Comparison of ENCODE assay signal across 10 mouse cellular contexts in the genomic region with DNA sequence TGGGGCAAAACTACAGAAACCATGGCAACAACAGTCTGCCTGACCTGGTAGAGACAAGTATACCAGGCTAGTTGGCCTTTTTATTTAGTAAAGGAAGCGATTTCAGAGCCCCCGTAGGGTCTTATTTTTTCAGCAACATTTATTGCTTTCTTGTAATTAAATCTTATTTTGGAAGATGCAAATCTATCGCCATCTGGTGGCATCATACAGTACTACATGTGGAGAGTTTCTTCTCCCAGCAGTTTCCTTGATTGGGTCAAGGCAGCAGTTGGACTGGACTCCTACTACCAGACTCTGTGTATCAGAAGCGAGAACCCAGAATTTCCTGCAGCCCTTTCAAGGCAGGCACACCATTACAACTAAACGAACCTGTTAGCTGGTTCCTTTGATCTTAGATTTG. TPM values are rescaled to one million over a fixed set of nuclear protein-coding genes. Genes with fewer than 3 reads are reported as not detected.
A peak's percentile ranks its signal among the peaks of the same experiment; 100 is the strongest.
DNase-seq lines count a peak whose midpoint lies in the region; ATAC-seq and TF ChIP-seq lines count a peak whose summit lies in the region.
"Had no signal": no experiment of that assay in that cellular context is flagged by ENCODE, and none has a peak within 500 bp of the region (broad histone marks: within the 10 kb centered on the region; RNA-seq: fewer than 3 reads in every experiment).

No protein-coding gene starts in this region.

- no peaks in the 10 kb centered on the region for H3K36me3 ChIP-seq in midbrain, embryonic 10.5 days
- no peaks in the 10 kb centered on the region for H3K36me3 ChIP-seq in midbrain, embryonic 13.5 days
- no peaks in the 10 kb centered on the region for H3K36me3 ChIP-seq in limb, embryonic 11.5 days (ENCODE audit: control insufficient read depth, insufficient read depth, low read length)
- H3K36me3 ChIP-seq: heart, embryonic 13.5 days; neural tube, embryonic 13.5 days had no signal

- no peaks in the 10 kb centered on the region for H3K9me3 ChIP-seq in midbrain, embryonic 10.5 days (replicated peaks)
- H3K9me3 ChIP-seq in midbrain, embryonic 13.5 days, result no peaks in the 10 kb centered on the region
- H3K9me3 ChIP-seq in limb, embryonic 11.5 days (ENCODE audit: control insufficient read depth, low read length), result no peaks in the 10 kb centered on the region
- H3K9me3 ChIP-seq: heart, embryonic 13.5 days; neural tube, embryonic 13.5 days had no signal

- H3K9ac ChIP-seq in midbrain, embryonic 13.5 days (replicated peaks), result no peak overlapping the region
- H3K9ac ChIP-seq in limb, embryonic 11.5 days (ENCODE audit: low read length), result no peak overlapping the region
- H3K9ac ChIP-seq: heart, embryonic 13.5 days; neural tube, embryonic 13.5 days had no signal

- WGBS in midbrain, embryonic 10.5 days, result 24% methylated on average over 5 of the region's 5 CpGs
- 18% methylated on average over 5 of the region's 5 CpGs for WGBS in midbrain, embryonic 13.5 days
- WGBS in cerebellum, adult 2 months, result 3% methylated on average over 5 of the region's 5 CpGs
- WGBS in limb, embryonic 11.5 days, result 12% methylated on average over 5 of the region's 5 CpGs

- no peaks in the 10 kb centered on the region for H3K4me1 ChIP-seq in midbrain, embryonic 10.5 days
- H3K4me1 ChIP-seq in midbrain, embryonic 13.5 days (replicated peaks), result no peaks in the 10 kb centered on the region
- no peaks in the 10 kb centered on the region for H3K4me1 ChIP-seq in cerebellum, adult 2 months (ENCODE audit: control insufficient read depth, insufficient read depth, low read length)
- no peaks in the 10 kb centered on the region for H3K4me1 ChIP-seq in limb, embryonic 11.5 days (ENCODE audit: control insufficient read depth, insufficient read depth, low read length)
- H3K4me1 ChIP-seq: heart, embryonic 13.5 days had no signal

- ATAC-seq in midbrain, embryonic 13.5 days, result no peak
- no peak for ATAC-seq in limb, embryonic 11.5 days (ENCODE audit: insufficient number of reproducible peaks, low FRiP score, low TSS enrichment, low read depth)

- peak; percentile 43 for DNase-seq in adrenal gland, adult 2 months
- DNase-seq in adrenal gland, postnatal 4 days (ENCODE audit: low spot score in 2 of 2), result no peak
- DNase-seq in midbrain, embryonic 10.5 days (ENCODE audit: low spot score), result peak; percentile 27
- DNase-seq in cerebellum, adult 2 months, result peak; percentile 37 to 50
- DNase-seq in kidney, adult 8-10 months, result peak; percentile 28 to 49
- peak; percentile 60 for DNase-seq in limb, embryonic 11.5 days (ENCODE audit: low spot score)
- DNase-seq in skeletal muscle tissue, adult 2 months (ENCODE audit: low read depth, low spot score), result peak; percentile 25

- no peak overlapping the region for H3K4me2 ChIP-seq in midbrain, embryonic 13.5 days (replicated peaks)
- H3K4me2 ChIP-seq in limb, embryonic 11.5 days (ENCODE audit: low read depth, severe bottlenecking), result no peak overlapping the region
- H3K4me2 ChIP-seq: heart, embryonic 13.5 days; neural tube, embryonic 13.5 days had no signal

- no peak overlapping the region for H3K27ac ChIP-seq in midbrain, embryonic 10.5 days (replicated peaks)
- H3K27ac ChIP-seq in midbrain, embryonic 13.5 days, result no peak overlapping the region
- H3K27ac ChIP-seq in cerebellum, adult 2 months (ENCODE audit: insufficient read depth, low read length), result no peak overlapping the region
- H3K27ac ChIP-seq in limb, embryonic 11.5 days (replicated peaks; ENCODE audit: low read depth, low read length), result no peak overlapping the region
- H3K27ac ChIP-seq: heart, embryonic 13.5 days; neural tube, embryonic 13.5 days had no signal

- TF ChIP-seq POLR2A in cerebellum, adult 2 months (IDR thresholded peaks at IDR 0.05; ENCODE audit: borderline replicate concordance, insufficient read depth, low read length), result no peak

- no peak overlapping the region for H3K4me3 ChIP-seq in midbrain, embryonic 10.5 days
- H3K4me3 ChIP-seq in midbrain, embryonic 13.5 days (replicated peaks), result no peak overlapping the region
- no peak overlapping the region for H3K4me3 ChIP-seq in cerebellum, adult 2 months (replicated peaks; ENCODE audit: insufficient read depth, low read depth, low read length)
- H3K4me3 ChIP-seq in limb, embryonic 11.5 days (ENCODE audit: low read depth, low read length), result no peak overlapping the region
- H3K4me3 ChIP-seq: heart, embryonic 13.5 days; neural tube, embryonic 13.5 days had no signal

- TF ChIP-seq CTCF in cerebellum, adult 2 months (IDR thresholded peaks at IDR 0.05; ENCODE audit: borderline replicate concordance, insufficient read depth, low read depth, low read length), result peak; percentile 50; the same call in 1 of the 2 replicates

- H3K27me3 ChIP-seq in midbrain, embryonic 10.5 days (ENCODE audit: low read depth, poor library complexity, severe bottlenecking), result no peaks in the 10 kb centered on the region
- H3K27me3 ChIP-seq in midbrain, embryonic 13.5 days, result no peaks in the 10 kb centered on the region
- no peaks in the 10 kb centered on the region for H3K27me3 ChIP-seq in cerebellum, adult 2 months (ENCODE audit: control insufficient read depth, insufficient read depth, low read length)
- H3K27me3 ChIP-seq in limb, embryonic 11.5 days (ENCODE audit: control insufficient read depth, insufficient read depth, low read length), result no peaks in the 10 kb centered on the region

RNA-seq across cellular contexts. Expression of a gene that starts 3.2 kb away (rescaled TPM):
- total RNA-seq in adrenal gland, adult 2 months (2021), result under 1 TPM; 0.55 to 0.92 TPM
- polyA plus RNA-seq in adrenal gland, adult 2 months (2012; rRNA removed), result 3.5 and 3.7 TPM in 2 replicates
- total RNA-seq in adrenal gland, postnatal 4 days (2021), result under 1 TPM; 0.17 to 0.31 TPM
- polyA plus RNA-seq in midbrain, embryonic 10.5 days (2016; fragmentation: Nextera tagmentation; extraction: Ambion mirVana), result 0.09 TPM in 1 of 2 replicates, not detected in the other
- polyA plus RNA-seq in midbrain, embryonic 13.5 days (2015; fragmentation: Nextera tagmentation; extraction: Ambion mirVana), result 0.07 and 0.17 TPM in 2 replicates
- polyA plus RNA-seq in cerebellum, adult 2 months (2012; rRNA removed), result 0.41 and 0.80 TPM in 2 replicates
- 0.12 TPM in 1 of 2 replicates, not detected in the other for polyA plus RNA-seq in limb, embryonic 11.5 days (2014; fragmentation: Nextera tagmentation; extraction: Ambion mirVana)

RNA-seq across cellular contexts. Expression of a gene that starts 31.0 kb away (rescaled TPM):
- under 1 TPM; 0.31 to 0.72 TPM for total RNA-seq in adrenal gland, adult 2 months (2021)
- 1.5 and 1.6 TPM in 2 replicates for polyA plus RNA-seq in adrenal gland, adult 2 months (2012; rRNA removed)
- under 1 TPM; 0.11 to 0.25 TPM for total RNA-seq in adrenal gland, postnatal 4 days (2021)
- 0.02 and 0.10 TPM in 2 replicates for polyA plus RNA-seq in midbrain, embryonic 10.5 days (2016; fragmentation: Nextera tagmentation; extraction: Ambion mirVana)
- 0.16 and 0.45 TPM in 2 replicates for polyA plus RNA-seq in midbrain, embryonic 13.5 days (2015; fragmentation: Nextera tagmentation; extraction: Ambion mirVana)
- polyA plus RNA-seq in cerebellum, adult 2 months (2012; rRNA removed), result 0.08 TPM in 2 replicates
- 0.03 TPM in 1 of 2 replicates, not detected in the other for polyA plus RNA-seq in limb, embryonic 11.5 days (2014; fragmentation: Nextera tagmentation; extraction: Ambion mirVana)

RNA-seq across cellular contexts. Expression of a gene that starts 34.7 kb away (rescaled TPM):
- 10 to 100 TPM; 12.8 to 13.4 TPM for total RNA-seq in adrenal gland, adult 2 months (2021)
- 28.5 and 28.6 TPM in 2 replicates for polyA plus RNA-seq in adrenal gland, adult 2 months (2012; rRNA removed)
- 10 to 100 TPM; 13.7 to 17.2 TPM for total RNA-seq in adrenal gland, postnatal 4 days (2021)
- 2.2 and 4.8 TPM in 2 replicates for polyA plus RNA-seq in midbrain, embryonic 10.5 days (2016; fragmentation: Nextera tagmentation; extraction: Ambion mirVana)
- polyA plus RNA-seq in midbrain, embryonic 13.5 days (2015; fragmentation: Nextera tagmentation; extraction: Ambion mirVana), result 25.1 and 34.2 TPM in 2 replicates
- polyA plus RNA-seq in cerebellum, adult 2 months (2012; rRNA removed), result 123 and 127 TPM in 2 replicates
- 3.0 and 3.5 TPM in 2 replicates for polyA plus RNA-seq in limb, embryonic 11.5 days (2014; fragmentation: Nextera tagmentation; extraction: Ambion mirVana)

RNA-seq across cellular contexts. Expression of a gene that starts 48.9 kb away (rescaled TPM):
- not detected for total RNA-seq in adrenal gland, adult 2 months (2021)
- polyA plus RNA-seq in adrenal gland, adult 2 months (2012; rRNA removed), result not detected in 2 replicates
- not detected for total RNA-seq in adrenal gland, postnatal 4 days (2021)
- polyA plus RNA-seq in midbrain, embryonic 10.5 days (2016; fragmentation: Nextera tagmentation; extraction: Ambion mirVana), result 0.11 TPM in 1 of 2 replicates, not detected in the other
- polyA plus RNA-seq in midbrain, embryonic 13.5 days (2015; fragmentation: Nextera tagmentation; extraction: Ambion mirVana), result 0.19 and 0.27 TPM in 2 replicates
- polyA plus RNA-seq in cerebellum, adult 2 months (2012; rRNA removed), result not detected in 2 replicates
- not detected in 2 replicates for polyA plus RNA-seq in limb, embryonic 11.5 days (2014; fragmentation: Nextera tagmentation; extraction: Ambion mirVana)
- polyA plus RNA-seq: heart, embryonic 13.5 days had no signal

Comparison
In these comparisons a context has a peak if more than half of its experiments do, and no peak if none do; other contexts are left out.
1. DNase-seq: peak in adrenal gland, adult 2 months (single experiment), midbrain, embryonic 10.5 days (single experiment), cerebellum, adult 2 months (2 of 2), kidney, adult 8-10 months (2 of 2), limb, embryonic 11.5 days (single experiment) and skeletal muscle tissue, adult 2 months (single experiment); none in adrenal gland, postnatal 4 days (0 of 2).